Mouse (Mus musculus) thymus, adult 18-20 months (tissue): ENCODE measurements around the gene Pgm2.

ENCODE experiments used
- DNase-seq, 2 experiments: peaks; one replicate each; pipeline ENCODE4 v3.0.0; 2022; ENCODE audit warnings: mixed read lengths in 2 of 2

Gene Pgm2

DNA sequence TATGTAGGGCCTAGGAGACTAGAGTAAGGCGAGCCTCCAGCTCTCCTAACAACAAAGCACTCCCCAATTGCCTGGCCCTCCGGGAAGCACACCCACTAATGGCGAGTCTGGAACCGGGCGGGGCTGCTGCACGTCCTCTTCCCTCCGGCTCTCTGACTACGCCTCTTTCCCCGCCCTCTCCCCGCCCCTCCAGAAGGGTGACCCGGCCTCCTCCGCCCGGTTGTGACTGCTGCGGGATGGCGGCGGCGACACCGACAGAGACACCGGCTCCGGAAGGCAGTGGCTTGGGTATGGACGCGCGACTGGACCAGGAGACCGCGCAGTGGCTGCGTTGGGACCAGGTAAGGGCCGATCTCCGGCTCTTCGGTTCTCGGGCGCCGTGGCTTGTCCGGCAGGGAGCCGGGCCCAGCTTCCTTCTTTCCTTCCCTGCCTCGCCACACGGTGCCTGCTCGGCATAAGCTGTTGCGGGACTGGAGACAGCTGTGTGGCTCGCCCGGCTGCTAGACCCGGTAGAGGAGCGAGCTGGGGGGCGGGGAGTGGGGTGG lies at the start of gene Pgm2:
Gene Pgm2 (plus strand): TSS at position 203 of the 545 bp plus-strand sequence.
- peak; percentile 68 to 72 for DNase-seq

DNA sequence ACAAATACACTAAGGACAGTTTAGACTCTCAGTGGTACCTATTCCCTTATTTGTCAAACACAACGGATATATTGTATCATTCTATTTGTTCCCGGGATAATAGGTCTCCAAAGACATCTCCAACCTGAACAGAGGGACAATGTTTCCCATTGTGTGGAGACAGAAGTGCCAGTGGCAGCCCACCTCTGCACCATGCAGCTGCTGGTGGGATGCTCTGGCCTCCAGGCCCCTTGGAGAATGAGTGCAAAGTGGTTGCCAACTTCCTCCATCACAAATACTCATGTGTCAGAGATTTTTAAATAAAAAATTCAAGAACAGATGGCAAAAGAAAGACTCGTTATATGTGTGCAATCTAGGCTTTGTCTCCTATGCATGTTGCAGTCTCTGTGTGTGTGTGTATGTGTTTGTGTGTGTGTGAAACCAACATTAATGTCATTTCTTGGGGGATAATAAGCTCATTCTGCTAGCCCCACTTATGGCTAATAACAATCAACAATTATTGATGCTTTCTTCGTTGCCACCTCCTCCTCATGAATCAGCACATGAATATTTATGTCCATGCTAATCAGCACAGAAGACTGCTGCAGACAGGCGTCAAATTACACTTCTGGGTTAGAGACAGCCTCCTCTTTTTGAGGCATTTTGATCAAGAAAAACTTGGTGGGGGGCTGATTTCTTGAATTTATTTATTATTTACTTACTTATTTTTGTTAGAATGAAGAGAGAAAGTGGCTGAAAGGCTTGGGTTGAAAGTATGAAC lies 48.9 kb upstream of the Pgm2 start:
- no peak for DNase-seq

DNA sequence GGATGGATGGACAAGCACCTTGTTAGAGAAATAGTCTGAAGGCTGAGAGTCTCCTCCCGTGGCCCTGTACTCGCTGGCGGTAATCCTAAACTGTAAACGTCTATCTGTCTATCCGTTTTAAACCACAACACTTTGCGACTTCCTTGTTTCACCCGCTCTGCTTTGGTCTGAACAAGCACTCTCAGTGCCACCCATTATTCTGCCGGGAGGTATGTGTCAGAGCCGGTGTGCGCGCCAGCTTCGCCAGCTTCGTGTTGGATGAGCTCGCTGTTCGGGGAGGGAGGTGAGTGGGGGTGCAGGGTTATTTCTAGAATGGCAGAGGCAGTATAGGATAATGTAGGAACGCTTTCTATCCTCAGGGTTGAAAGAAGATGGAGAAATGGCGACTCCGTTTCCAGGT lies 48.0 kb upstream of the Pgm2 start:
- peak; percentile 30 to 46 for DNase-seq

GRCm38 (mm10) chr5:64045502-64045901 lies 47.2 kb upstream of the Pgm2 start:
- DNase-seq: no peak

DNA sequence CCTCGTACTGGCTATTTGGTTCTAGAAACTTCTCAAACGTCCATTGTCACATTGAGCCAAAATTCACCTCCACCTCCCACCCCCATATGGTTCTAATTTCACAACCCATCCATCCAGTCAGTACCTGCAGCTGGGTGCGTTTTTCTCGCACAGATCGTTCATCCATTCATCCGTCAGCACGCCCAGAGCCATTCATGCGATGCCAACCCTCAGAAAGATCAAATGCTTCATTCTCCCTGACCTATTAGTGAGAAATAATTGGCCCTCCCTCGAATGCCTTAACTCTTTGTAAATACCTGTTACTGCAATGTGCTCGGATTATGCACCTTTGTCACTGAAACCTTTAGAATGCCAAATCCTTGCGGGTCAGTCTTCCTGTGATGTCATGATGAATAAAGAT lies 45.8 kb upstream of the Pgm2 start:
- DNase-seq: no peak

DNA sequence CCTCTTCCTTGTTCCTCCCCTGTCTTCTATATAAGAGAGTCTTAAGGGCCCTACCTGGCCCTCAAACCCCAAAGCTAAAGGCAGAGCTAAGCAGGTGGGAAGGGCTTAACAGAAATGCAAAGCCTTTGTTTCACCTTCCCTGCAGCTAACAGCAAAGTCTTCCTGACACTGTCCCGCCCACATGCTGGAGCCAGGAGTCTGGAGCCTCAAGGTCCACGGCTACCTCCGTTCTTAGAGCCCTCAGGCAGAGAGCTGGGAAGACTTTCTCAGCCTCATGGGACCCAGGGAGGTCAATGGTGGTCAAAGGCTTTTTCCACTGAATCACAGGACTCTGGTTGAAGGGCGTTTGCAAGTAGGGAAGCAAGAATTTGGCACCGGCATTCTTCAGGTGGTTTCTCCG lies 44.8 kb upstream of the Pgm2 start:
- no peak for DNase-seq

DNA sequence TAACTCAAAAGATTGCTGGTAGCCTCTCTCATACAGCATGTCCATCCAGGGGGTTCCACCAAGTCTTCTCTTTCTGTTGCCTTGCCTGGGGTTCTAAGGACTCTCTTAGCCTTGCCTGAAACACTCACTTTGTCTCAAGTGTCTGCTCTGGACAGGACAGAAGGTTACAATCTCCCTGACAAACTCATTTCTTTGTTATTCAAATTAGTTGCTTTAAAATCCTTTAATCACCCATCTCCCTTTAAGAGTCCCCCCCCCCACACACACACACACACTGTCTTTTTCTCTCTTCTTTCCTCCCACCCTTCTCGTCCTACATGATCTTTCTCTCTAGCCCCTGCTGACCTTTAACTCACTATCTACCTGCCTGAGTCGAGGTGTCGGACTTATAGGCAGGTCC lies 44.1 kb upstream of the Pgm2 start:
- no peak for DNase-seq

DNA sequence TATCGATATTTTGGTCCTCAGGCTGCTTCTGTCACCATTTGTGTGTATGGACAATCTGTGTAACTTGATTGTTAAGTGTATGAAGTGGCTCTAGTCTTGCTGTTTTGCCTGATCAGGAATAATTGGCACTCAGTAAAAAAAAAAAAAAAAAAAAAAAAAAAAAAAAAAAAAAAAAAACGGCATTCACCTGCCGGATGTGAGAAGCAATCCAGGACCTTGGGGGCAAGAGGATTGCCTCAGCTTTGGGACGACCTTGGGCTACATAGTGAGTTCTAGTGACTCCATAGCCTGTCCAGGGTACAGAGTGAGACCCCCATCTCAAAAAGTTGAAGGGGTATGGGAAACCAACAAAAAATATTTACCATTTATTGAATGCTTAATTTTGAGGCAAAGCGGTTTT lies 43.5 kb upstream of the Pgm2 start:
- no peak for DNase-seq

- no peak for DNase-seq
These were observed 39.7 kb upstream of the Pgm2 start for GRCm38 (mm10) chr5:64053010-64053409.

GRCm38 (mm10) chr5:64056210-64056609 lies 36.5 kb upstream of the Pgm2 start:
- DNase-seq: no peak

- DNase-seq: no peak
These were observed 31.9 kb upstream of the Pgm2 start for GRCm38 (mm10) chr5:64060881-64061280.

- DNase-seq: no peak
These were observed 31.1 kb upstream of the Pgm2 start for GRCm38 (mm10) chr5:64061643-64062042.

DNA sequence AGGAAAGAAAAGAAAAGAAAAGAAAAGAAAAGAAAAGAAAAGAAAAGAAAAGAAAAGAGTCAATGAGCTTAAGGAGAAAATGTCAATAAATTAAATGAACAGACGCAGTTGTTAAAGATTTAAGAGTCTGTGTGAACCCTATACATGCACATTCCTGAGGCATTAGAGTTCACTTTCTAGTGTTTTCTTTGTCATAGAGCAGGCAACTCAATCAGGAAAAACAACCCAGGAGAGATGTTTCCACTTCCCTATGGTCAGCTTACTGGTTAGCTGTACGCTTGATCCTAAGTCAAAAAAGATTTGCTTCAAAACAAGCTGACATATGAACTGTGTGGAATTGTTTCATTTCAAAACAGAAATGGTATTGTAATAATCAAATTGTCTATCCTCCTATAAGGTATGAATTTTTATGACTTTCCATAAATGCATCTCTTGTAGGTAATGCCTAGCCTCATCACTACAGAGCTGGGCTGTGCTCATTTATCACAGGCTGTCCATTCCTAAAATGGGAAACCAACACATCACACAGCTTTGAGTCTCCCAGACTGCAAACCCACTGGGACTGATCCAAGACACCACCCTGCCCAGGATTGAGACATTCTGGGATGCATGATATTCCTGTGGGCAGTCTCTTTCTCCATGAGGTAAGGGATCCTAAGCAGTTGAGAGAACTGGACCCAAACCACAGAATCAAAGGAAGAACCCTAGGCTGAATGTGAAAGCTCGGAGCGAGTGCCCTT lies 29.7 kb upstream of the Pgm2 start:
- DNase-seq: no peak

- DNase-seq: no peak
These were observed 29.0 kb upstream of the Pgm2 start for GRCm38 (mm10) chr5:64063622-64064355.

- no peak for DNase-seq
These were observed 28.3 kb upstream of the Pgm2 start for GRCm38 (mm10) chr5:64064401-64064800.

- no peak for DNase-seq
These were observed 27.2 kb upstream of the Pgm2 start for GRCm38 (mm10) chr5:64065497-64066046.

- DNase-seq: no peak
These were observed 26.6 kb upstream of the Pgm2 start for GRCm38 (mm10) chr5:64066159-64066558.

- no peak for DNase-seq
These were observed 25.2 kb upstream of the Pgm2 start for GRCm38 (mm10) chr5:64067576-64067975.

- peak; percentile 16 to 27 for DNase-seq
These were observed 22.6 kb upstream of the Pgm2 start for GRCm38 (mm10) chr5:64070081-64070673.

GRCm38 (mm10) chr5:64070742-64071476 lies 21.8 kb upstream of the Pgm2 start:
- DNase-seq: no peak

DNA sequence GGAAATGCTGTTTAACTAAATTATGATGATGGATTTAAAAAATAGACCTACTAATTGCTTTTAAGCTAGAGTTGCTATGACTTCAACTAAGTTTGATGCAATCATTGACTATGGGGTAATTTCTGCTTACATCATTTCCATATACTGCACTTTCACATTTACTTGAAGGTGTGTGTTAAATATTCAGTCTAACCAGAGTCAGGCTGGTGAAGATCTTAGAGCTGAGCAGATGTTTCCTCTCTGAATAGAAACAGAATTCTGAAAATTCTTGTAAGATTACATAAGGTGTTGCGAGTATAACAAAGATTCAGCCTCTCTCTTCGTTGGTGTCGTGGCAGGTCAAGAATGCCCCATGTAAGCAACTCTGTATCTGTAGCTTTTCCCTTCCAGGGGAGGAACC lies 18.3 kb upstream of the Pgm2 start:
- DNase-seq: no peak

- DNase-seq: no peak
These were observed 17.2 kb upstream of the Pgm2 start for GRCm38 (mm10) chr5:64075506-64075905.
